Mouse (Mus musculus) hindbrain, postnatal 0 days (tissue): ENCODE data around the gene Plekhm1. TPM values are rescaled to one million over a fixed set of nuclear protein-coding genes. Genes with fewer than 3 reads are reported as not detected.

Experiments used
- ATAC-seq: fragments of 200-750 bp; cut with Nextera tagmentation; 2 replicates; pipeline ENCODE4 v1.8.0; 2017; ENCODE audit warnings: mild to moderate bottlenecking, moderate TSS enrichment, moderate library complexity
- DNase-seq: peaks from one replicate; pipeline ENCODE4 v3.0.0-alpha.2; 2015; ENCODE audit warnings: low spot score
- H3K27ac ChIP-seq: fragments of 300-500 bp; sonication (generic); 2 replicates; pipeline ENCODE4 v1.5.1; 2014; ENCODE audit warnings: mild to moderate bottlenecking
- H3K27me3 ChIP-seq: fragments of 300-500 bp; sonication (generic); 2 replicates; pipeline ENCODE4 v1.6.1; 2014; ENCODE audit warnings: low read length, mixed read lengths; ENCODE audit not compliant: insufficient read depth
- H3K36me3 ChIP-seq: fragments of 300-500 bp; sonication (generic); 2 replicates; pipeline ENCODE4 v1.6.1; 2014; ENCODE audit warnings: low read length, mixed read lengths; ENCODE audit not compliant: insufficient read depth
- H3K4me1 ChIP-seq: fragments of 300-500 bp; sonication (generic); 2 replicates; pipeline ENCODE4 v1.6.1; 2014; ENCODE audit warnings: antibody characterized with exemption, low read length, mixed read lengths; ENCODE audit not compliant: insufficient read depth
- H3K4me2 ChIP-seq: fragments of 300-500 bp; sonication (generic); 2 replicates; pipeline ENCODE4 v1.6.1; 2014; ENCODE audit warnings: low read depth, mild to moderate bottlenecking, low read length, moderate library complexity, mixed read lengths
- H3K4me3 ChIP-seq: fragments of 300-500 bp; sonication (generic); 2 replicates; pipeline ENCODE4 v1.5.1; 2014; ENCODE audit warnings: low read length
- H3K9ac ChIP-seq: fragments of 300-500 bp; sonication (generic); replicated peaks from 2 replicates; pipeline ENCODE4 v1.6.1; 2014; ENCODE audit warnings: mild to moderate bottlenecking, low read length, moderate library complexity, mixed read lengths
- H3K9me3 ChIP-seq: fragments of 300-500 bp; sonication (generic); 2 replicates; pipeline ENCODE4 v1.6.1; 2016; ENCODE audit warnings: low read length, mixed read lengths
- CTCF ChIP-seq: IDR thresholded peaks from 2 replicates; pipeline ENCODE4 v1.5.1; 2016; ENCODE audit warnings: antibody characterized with exemption, control low read depth, low read depth
- WGBS: fragments of 180-500 bp; shearing (Covaris S2); extraction: QIAGEN DNeasy Blood & Tissue Kit; methylation state at CpG from one replicate; pipeline ENCODE4 v1.1.7; 2014; 5-methylcytosine and 5-hydroxymethylcytosine counted together
- polyA plus RNA-seq: library from polyadenylated mRNA; unstranded; fragments of >200 nt; fragmentation: Nextera tagmentation; extraction: Ambion mirVana; gene quantifications from 2 replicates; pipeline ENCODE4 v1.2.1, GENCODE M21; 2015
- total RNA-seq: library from RNA; depleted of rRNA; stranded (reverse); fragments of >200 nt; gene quantifications from 2 replicates; pipeline ENCODE4 v1.2.3, GENCODE M21; 2014

Plekhm1 gene
- total and polyA plus RNA-seq, 2 experiments from 2014 or later, result 6.3 to 8.2 TPM

GRCm38 (mm10) chr11:103405814-103406213 lies 6.7 kb downstream of the Plekhm1 start:
- peaks cover under 1% of the 10 kb centered on the region; the same call in 1 of the 2 replicates for H3K4me1 ChIP-seq
- 91% methylated on average over 1 of the region's 1 CpGs for WGBS
- H3K4me3 ChIP-seq, result no peak overlapping the region
- no peak for TF ChIP-seq CTCF
- H3K9me3 ChIP-seq, result no peaks in the 10 kb centered on the region
- ATAC-seq, result no peak
- no peak for DNase-seq
- H3K4me2 ChIP-seq, result no peak overlapping the region
- H3K36me3 ChIP-seq, result peaks cover 3% of the 10 kb centered on the region; the same call in 1 of the 2 replicates
- no peak overlapping the region for H3K9ac ChIP-seq
- H3K27ac ChIP-seq, result no peak overlapping the region
- H3K27me3 ChIP-seq, result no peaks in the 10 kb centered on the region

GRCm38 (mm10) chr11:103404618-103405017 lies 7.9 kb downstream of the Plekhm1 start:
- ATAC-seq (no peak), DNase-seq (no peak)
- Histone ChIP-seq H3K36me3 (peaks cover 3% of the 10 kb centered on the region; the same call in 1 of the 2 replicates), H3K9me3 (no peaks in the 10 kb centered on the region), H3K4me3 (no peak overlapping the region), H3K27me3 (no peaks in the 10 kb centered on the region), H3K4me2 (no peak overlapping the region), H3K27ac (no peak overlapping the region), H3K9ac (no peak overlapping the region), H3K4me1 (no peaks in the 10 kb centered on the region)
- TF ChIP-seq CTCF, result no peak

GRCm38 (mm10) chr11:103403776-103404175 lies 8.7 kb downstream of the Plekhm1 start:
- no peak for TF ChIP-seq CTCF
- Histone ChIP-seq H3K27me3 (no peaks in the 10 kb centered on the region), H3K36me3 (peaks cover 3% of the 10 kb centered on the region; the same call in 1 of the 2 replicates), H3K4me1 (no peaks in the 10 kb centered on the region), H3K9ac (no peak overlapping the region), H3K4me3 (no peak overlapping the region), H3K9me3 (no peaks in the 10 kb centered on the region), H3K27ac (no peak overlapping the region), H3K4me2 (no peak overlapping the region)
- no peak for DNase-seq
- WGBS, result 66% methylated on average over 4 of the region's 4 CpGs
- ATAC-seq, result no peak

- H3K36me3 ChIP-seq, result peaks cover 3% of the 10 kb centered on the region; the same call in 1 of the 2 replicates
- ATAC-seq (no peak), DNase-seq (no peak)
- H3K9me3 ChIP-seq, result no peaks in the 10 kb centered on the region
- H3K27me3 ChIP-seq, result no peaks in the 10 kb centered on the region
- 83% methylated on average over 5 of the region's 5 CpGs for WGBS
- H3K9ac ChIP-seq, result no peak overlapping the region
- H3K4me1 ChIP-seq, result no peaks in the 10 kb centered on the region
- no peak overlapping the region for H3K27ac ChIP-seq
- H3K4me3 ChIP-seq, result no peak overlapping the region
- H3K4me2 ChIP-seq, result no peak overlapping the region
- no peak for TF ChIP-seq CTCF
Observed at GRCm38 (mm10) chr11:103402738-103403137, 9.7 kb downstream of the Plekhm1 start.

- TF ChIP-seq CTCF, result peak; percentile 69
- ATAC-seq (no peak), DNase-seq (peak; percentile 42)
- H3K27ac ChIP-seq, result no peak overlapping the region
- no peak overlapping the region for H3K4me2 ChIP-seq
- H3K27me3 ChIP-seq, result no peaks in the 10 kb centered on the region
- H3K9ac ChIP-seq, result no peak overlapping the region
- no peaks in the 10 kb centered on the region for H3K4me1 ChIP-seq
- no peak overlapping the region for H3K4me3 ChIP-seq
- peaks cover 3% of the 10 kb centered on the region; the same call in 1 of the 2 replicates for H3K36me3 ChIP-seq
- WGBS, result 71% methylated on average over 2 of the region's 2 CpGs
- H3K9me3 ChIP-seq, result no peaks in the 10 kb centered on the region
Observed at GRCm38 (mm10) chr11:103402198-103402597, 10.3 kb downstream of the Plekhm1 start.

- no peak for TF ChIP-seq CTCF
- H3K4me3 ChIP-seq, result no peak overlapping the region
- ATAC-seq, result no peak
- H3K9ac ChIP-seq, result no peak overlapping the region
- peaks cover 18% of the 10 kb centered on the region for H3K36me3 ChIP-seq
- DNase-seq, result no peak
- no peak overlapping the region for H3K4me2 ChIP-seq
- H3K9me3 ChIP-seq, result no peaks in the 10 kb centered on the region
- WGBS, result 93% methylated on average over 4 of the region's 4 CpGs
- H3K27ac ChIP-seq, result no peak overlapping the region
- no peaks in the 10 kb centered on the region for H3K4me1 ChIP-seq
- no peaks in the 10 kb centered on the region for H3K27me3 ChIP-seq
Observed at GRCm38 (mm10) chr11:103399986-103400385, 12.5 kb downstream of the Plekhm1 start.

GRCm38 (mm10) chr11:103399050-103399449 lies 13.4 kb downstream of the Plekhm1 start:
- peaks cover 22% of the 10 kb centered on the region for H3K36me3 ChIP-seq
- H3K27ac ChIP-seq, result no peak overlapping the region
- H3K4me1 ChIP-seq, result no peaks in the 10 kb centered on the region
- H3K9me3 ChIP-seq, result no peaks in the 10 kb centered on the region
- 91% methylated on average over 3 of the region's 3 CpGs for WGBS
- ATAC-seq (no peak), DNase-seq (no peak)
- H3K27me3 ChIP-seq, result no peaks in the 10 kb centered on the region
- H3K9ac ChIP-seq, result no peak overlapping the region
- H3K4me2 ChIP-seq, result no peak overlapping the region
- TF ChIP-seq CTCF, result 0 out of 2 replicates have a peak, but pooled peaks have one; percentile 33
- no peak overlapping the region for H3K4me3 ChIP-seq
